Mouse (Mus musculus) Patski (cell line): ENCODE results near the gene Hibadh. TPM values are rescaled to one million over a fixed set of nuclear protein-coding genes. Genes with fewer than 3 reads are reported as not detected.

Experiments
- ATAC-seq: fragments of 100-300 bp; one replicate; pipeline ENCODE4 v1.8.0; 2021
- CTCF ChIA-PET: fragments of 350-600 bp; sonication (Branson Sonifier 250); formaldehyde crosslinking; loops from one replicate; lab custom pipeline; 2022; ENCODE audit warnings: inconsistent platforms; lab: Charles Lee
- POLR2A ChIA-PET: fragments of 350-600 bp; sonication (Branson Sonifier 250); formaldehyde crosslinking; loops from one replicate; lab custom pipeline; 2022; ENCODE audit warnings: antibody characterized with exemption, inconsistent platforms; lab: Charles Lee
- DNase-seq: peaks from one replicate; pipeline ENCODE4 v3.0.0-alpha.2; 2011; ENCODE audit warnings: low read depth, low spot score
- H3K27me3 ChIP-seq: fragments of 371-371 bp; one replicate; pipeline ENCODE4 v1.5.1; 2021
- CTCF ChIP-seq: fragments of 100-300 bp; IDR thresholded peaks from one replicate; pipeline ENCODE4 v1.5.1; 2021
- in situ Hi-C: fragments of 300-500 bp; cut with MboI; formaldehyde crosslinking; loops from 3 replicates; pipeline ENCODE4 v1.11.1; 2018; ENCODE audit warnings: low pct_unique_long_range_greater_than_20kb, mixed read lengths
- polyA plus RNA-seq: library from polyadenylated mRNA; unstranded; gene quantifications from one replicate; pipeline ENCODE4 v1.2.3, GENCODE M21; 2021

Gene Hibadh
- polyA plus RNA-seq, 1 experiment from 2014 or later, result 136 TPM

- in situ Hi-C loops, result no loop called here
- ATAC-seq (no peak), DNase-seq (no peak)
- ChIA-PET POLR2A (no interaction called here), CTCF (interaction anchor here (0.8 to 1.1 kb wide), 2 partner anchors 8 to 353 kb away, joined by 3 to 5 read pairs; no protein-coding TSS in a partner anchor)
- no peaks in the 10 kb centered on the region for H3K27me3 ChIP-seq
- no peak for TF ChIP-seq CTCF
Observed at GRCm38 (mm10) chr6:52609626-52610352, 30.4 kb downstream of the Hibadh start.

DNA sequence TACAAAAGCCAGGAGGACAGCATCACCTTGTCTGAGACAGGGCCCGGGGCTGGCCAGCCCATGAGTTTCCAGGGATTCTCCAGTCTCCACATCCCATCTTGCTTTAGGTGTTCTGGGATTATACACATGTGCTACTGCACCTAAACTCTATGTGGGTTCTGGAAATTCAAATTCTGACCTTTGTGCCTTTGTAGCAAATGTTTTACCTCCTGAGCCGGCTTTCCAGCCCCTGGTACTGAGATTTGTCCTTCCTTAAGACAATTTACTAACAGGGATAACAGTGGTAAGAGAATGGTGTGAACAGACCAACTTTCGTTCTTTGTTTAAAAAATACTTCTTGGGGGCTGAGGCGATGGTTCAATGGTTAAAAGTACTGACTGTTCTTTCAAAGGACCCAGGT is 32.1 kb downstream of the Hibadh start:
- TF ChIP-seq CTCF, result no peak
- no peaks in the 10 kb centered on the region for H3K27me3 ChIP-seq
- in situ Hi-C loops, result no loop called here
- CTCF ChIA-PET, result no interaction called here
- no peak for ATAC-seq
- POLR2A ChIA-PET, result no interaction called here
- no peak for DNase-seq

GRCm38 (mm10) chr6:52606746-52607347 is 33.3 kb downstream of the Hibadh start:
- no peak for TF ChIP-seq CTCF
- ATAC-seq, result no peak
- CTCF ChIA-PET, result no interaction called here

GRCm38 (mm10) chr6:52601706-52602642 is 38.2 kb downstream of the Hibadh start:
- no peaks in the 10 kb centered on the region for H3K27me3 ChIP-seq
- no peak for DNase-seq
- no peak for TF ChIP-seq CTCF
- CTCF ChIA-PET, result interaction anchor here (0.6 to 4.3 kb wide), 9 partner anchors 8 to 350 kb away, joined by 3 to 19 read pairs (median 4); no protein-coding TSS in a partner anchor
- POLR2A ChIA-PET, result interaction anchor here (0.5 kb wide), 1 partner anchor 732 kb away, joined by 5 read pairs; no protein-coding TSS in a partner anchor
- no peak for ATAC-seq
- in situ Hi-C loops, result no loop called here

More at GRCm38 (mm10) chr6:52606746-52607347, 33.3 kb downstream of the Hibadh start:
- in situ Hi-C loops, result no loop called here
- DNase-seq, result no peak
- POLR2A ChIA-PET, result no interaction called here
- H3K27me3 ChIP-seq, result no peaks in the 10 kb centered on the region

GRCm38 (mm10) chr6:52601117-52601516 is 39.1 kb downstream of the Hibadh start:
- H3K27me3 ChIP-seq, result no peaks in the 10 kb centered on the region
- TF ChIP-seq CTCF, result peak; percentile 73
- in situ Hi-C loops, result no loop called here
- ChIA-PET CTCF (interaction anchor here (1.0 to 4.3 kb wide), 9 partner anchors 9 to 345 kb away, joined by 3 to 19 read pairs (median 5); no protein-coding TSS in a partner anchor), POLR2A (no interaction called here)
- ATAC-seq, result no peak
- DNase-seq, result no peak

DNA sequence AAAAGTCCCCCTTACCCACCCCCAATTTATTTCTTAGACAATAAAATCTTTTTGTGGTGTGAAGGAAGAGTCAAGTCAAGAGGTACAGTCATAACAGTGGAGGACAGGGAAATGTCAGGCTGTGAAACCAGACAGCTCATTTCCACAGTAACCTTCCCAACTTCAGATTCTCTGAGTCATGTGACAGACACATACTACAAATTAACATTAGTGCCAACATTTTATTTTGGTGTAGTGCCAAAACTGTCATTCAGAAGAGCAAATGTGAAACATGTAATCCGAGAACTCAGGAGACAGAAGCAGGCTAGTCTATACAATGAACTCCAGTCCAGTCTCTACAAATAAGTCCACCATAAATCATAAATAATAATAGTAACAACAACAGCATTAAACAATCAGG is 45.4 kb downstream of the Hibadh start:
- ATAC-seq (no peak), DNase-seq (no peak)
- no peaks in the 10 kb centered on the region for H3K27me3 ChIP-seq
- ChIA-PET CTCF (interaction anchor here (1.7 kb wide), 1 partner anchor 338 kb away, joined by 4 read pairs; no protein-coding TSS in a partner anchor), POLR2A (no interaction called here)
- in situ Hi-C loops, result no loop called here
- no peak for TF ChIP-seq CTCF

DNA sequence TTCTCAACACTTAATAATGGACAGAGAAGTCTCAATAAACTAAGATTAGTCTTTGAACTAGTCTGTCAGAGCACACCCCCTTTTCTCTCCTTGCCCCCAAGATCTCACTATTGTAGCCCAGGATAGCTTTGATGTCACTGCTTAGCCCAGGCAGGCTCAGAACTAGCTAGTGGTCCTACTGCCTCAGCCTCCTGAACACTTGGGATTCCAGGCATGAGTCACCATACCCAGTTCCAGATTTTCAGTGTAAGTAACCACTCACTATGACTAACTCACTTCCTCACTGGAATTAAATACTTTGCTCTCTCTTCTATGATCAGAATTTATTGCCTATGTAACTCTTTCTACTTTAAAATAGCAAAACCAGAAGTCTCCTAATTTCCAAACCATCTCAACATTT is 53.6 kb downstream of the Hibadh start:
- DNase-seq (no peak), ATAC-seq (no peak)
- in situ Hi-C loops, result no loop called here
- CTCF ChIA-PET, result no interaction called here
- POLR2A ChIA-PET, result no interaction called here
- TF ChIP-seq CTCF, result no peak
- no peaks in the 10 kb centered on the region for H3K27me3 ChIP-seq

GRCm38 (mm10) chr6:52584383-52584782 is 55.8 kb downstream of the Hibadh start:
- in situ Hi-C loops, result no loop called here
- ATAC-seq (no peak), DNase-seq (no peak)
- no peaks in the 10 kb centered on the region for H3K27me3 ChIP-seq
- ChIA-PET CTCF (no interaction called here), POLR2A (no interaction called here)
- no peak for TF ChIP-seq CTCF

- H3K27me3 ChIP-seq, result no peaks in the 10 kb centered on the region
- POLR2A ChIA-PET, result no interaction called here
- TF ChIP-seq CTCF, result no peak
- CTCF ChIA-PET, result interaction anchor here (1.3 kb wide), 1 partner anchor 22 kb away, joined by 3 read pairs; no protein-coding TSS in a partner anchor
- in situ Hi-C loops, result no loop called here
- DNase-seq (no peak), ATAC-seq (no peak)
Observed at GRCm38 (mm10) chr6:52581081-52581480, 59.1 kb downstream of the Hibadh start.

DNA sequence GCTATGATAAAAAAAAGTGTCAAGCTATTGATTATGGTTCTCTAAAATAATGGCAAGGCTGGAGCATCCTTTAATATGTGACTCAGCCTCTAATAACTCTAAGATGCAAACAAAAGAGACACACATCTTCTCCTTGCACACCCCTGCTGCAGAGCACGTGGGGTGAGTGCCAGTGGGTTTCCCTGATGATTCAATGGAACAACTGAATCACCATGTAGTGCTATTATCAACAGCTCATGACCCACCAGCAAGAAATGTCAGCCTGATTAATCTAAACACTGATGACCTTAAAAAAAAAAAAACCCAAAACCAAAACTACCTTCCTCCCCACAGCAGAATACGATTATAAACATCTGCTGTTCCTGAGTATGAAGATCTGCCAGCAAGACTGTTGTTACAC is 61.9 kb downstream of the Hibadh start:
- in situ Hi-C loops, result loop anchor here (5.0 kb wide), 1 partner anchor 306 kb away; no protein-coding TSS in a partner anchor
- POLR2A ChIA-PET, result no interaction called here
- CTCF ChIA-PET, result interaction anchor here (0.7 to 1.7 kb wide), 5 partner anchors 11 to 319 kb away, joined by 3 to 5 read pairs (median 3); no protein-coding TSS in a partner anchor
- no peak for TF ChIP-seq CTCF
- DNase-seq (no peak), ATAC-seq (no peak)
- no peaks in the 10 kb centered on the region for H3K27me3 ChIP-seq
